Mouse (Mus musculus): ENCODE data around the gene Mllt6. TPM values are rescaled to one million over a fixed set of nuclear protein-coding genes. Genes with fewer than 3 reads are reported as not detected.
"Not testable (repeated sequence)": the region's sequence is repeated elsewhere in the genome, so short reads cannot be mapped to it uniquely, and the experiment has no call there.

Gene Mllt6
- total and polyA plus RNA-seq, 3 experiments, result 17.2 to 17.6 TPM; not detected in 1

- not testable (repeated sequence) for H3K79me2 ChIP-seq (ENCODE audit: control insufficient read depth, insufficient read depth, low read length, poor library complexity); H3K9ac ChIP-seq (ENCODE audit: control insufficient read depth, low read depth, low read length, poor library complexity, severe bottlenecking); H3K4me3 ChIP-seq (ENCODE audit: control insufficient read depth in 1 of 2, insufficient read depth in 1 of 2, low read depth in 2 of 2, low read length in 2 of 2); H3K27me3 ChIP-seq (ENCODE audit: control insufficient read depth in 1 of 2, insufficient read depth in 2 of 2, low read length in 2 of 2); H3K36me3 ChIP-seq (ENCODE audit: control insufficient read depth in 1 of 2, insufficient read depth in 2 of 2, low read length in 2 of 2); DNase-seq (ENCODE audit: low read depth, low spot score); H3K9me3 ChIP-seq (replicated peaks; ENCODE audit: insufficient read depth, low read length); H3K27ac ChIP-seq (ENCODE audit: control insufficient read depth, low read depth, low read length); H3K4me1 ChIP-seq (ENCODE audit: control insufficient read depth in 1 of 2, insufficient read depth in 2 of 2, low read length in 2 of 2)
- TF ChIP-seq ZNF384 (IDR thresholded peaks at IDR 0.05; ENCODE audit: low read depth, low read length), result peak; percentile 43
These were observed 14.7 kb upstream of the Mllt6 start for GRCm38 (mm10) chr11:97648541-97648940.

GRCm38 (mm10) chr11:97650341-97650740 is 12.9 kb upstream of the Mllt6 start:
- Histone ChIP-seq H3K4me3 (ENCODE audit: control insufficient read depth in 1 of 2, insufficient read depth in 1 of 2, low read depth in 2 of 2, low read length in 2 of 2) (no peak overlapping the region), H3K4me1 (ENCODE audit: control insufficient read depth in 1 of 2, insufficient read depth in 2 of 2, low read length in 2 of 2) (no peaks in the 10 kb centered on the region), H3K27ac (ENCODE audit: control insufficient read depth, low read depth, low read length) (no peak overlapping the region), H3K27me3 (ENCODE audit: control insufficient read depth in 1 of 2, insufficient read depth in 2 of 2, low read length in 2 of 2) (no peaks in the 10 kb centered on the region; a peak in 1 of 4 replicates), H3K9ac (ENCODE audit: control insufficient read depth, low read depth, low read length, poor library complexity, severe bottlenecking) (no peak overlapping the region), H3K36me3 (ENCODE audit: control insufficient read depth in 1 of 2, insufficient read depth in 2 of 2, low read length in 2 of 2) (no peaks in the 10 kb centered on the region), H3K79me2 (ENCODE audit: control insufficient read depth, insufficient read depth, low read length, poor library complexity) (no peaks in the 10 kb centered on the region), H3K9me3 (replicated peaks; ENCODE audit: insufficient read depth, low read length) (no peaks in the 10 kb centered on the region)
- TF ChIP-seq EP300 (IDR thresholded peaks at IDR 0.05; ENCODE audit: low read depth in 1 of 2, low read length in 2 of 2), result no peak
- no peak for TF ChIP-seq USF2 (IDR thresholded peaks at IDR 0.05; ENCODE audit: borderline replicate concordance in 1 of 2, insufficient read depth in 1 of 2, low read depth in 1 of 2, low read length in 2 of 2)
- TF ChIP-seq UBTF (IDR thresholded peaks at IDR 0.05; ENCODE audit: borderline replicate concordance, insufficient read depth, low read depth, low read length), result no peak
- TF ChIP-seq ZC3H11A (IDR thresholded peaks at IDR 0.05; ENCODE audit: low read depth, low read length), result no peak
- no peak for TF ChIP-seq GABPA (IDR thresholded peaks at IDR 0.05; ENCODE audit: low read depth, low read length)
- no peak for TF ChIP-seq MEF2A (IDR thresholded peaks at IDR 0.05; ENCODE audit: extremely low read depth, insufficient replicate concordance, low read depth, low read length, poor library complexity, severe bottlenecking)
- TF ChIP-seq MYB (IDR thresholded peaks at IDR 0.05; ENCODE audit: low read depth, low read length), result no peak
- TF ChIP-seq RAD21 (IDR thresholded peaks at IDR 0.05; ENCODE audit: low read depth, low read length), result no peak
- TF ChIP-seq NELFE (IDR thresholded peaks at IDR 0.05; ENCODE audit: low read depth, low read length), result no peak
- no peak for TF ChIP-seq POLR2AphosphoS2 (IDR thresholded peaks at IDR 0.05; ENCODE audit: low read length)
- TF ChIP-seq ELF1 (IDR thresholded peaks at IDR 0.05; ENCODE audit: low read depth, low read length), result no peak
- TF ChIP-seq CHD1 (IDR thresholded peaks at IDR 0.05; ENCODE audit: low read depth, low read length), result no peak
- TF ChIP-seq ZNF384 (IDR thresholded peaks at IDR 0.05; ENCODE audit: low read depth, low read length), result no peak
- no peak for TF ChIP-seq HCFC1 (IDR thresholded peaks at IDR 0.05; ENCODE audit: low read depth, low read length)
- TF ChIP-seq GATA1 (IDR thresholded peaks at IDR 0.05; ENCODE audit: low read depth, low read length), result no peak
- TF ChIP-seq SIN3A (IDR thresholded peaks at IDR 0.05; ENCODE audit: low read length), result no peak
- TF ChIP-seq CHD2 (IDR thresholded peaks at IDR 0.05; ENCODE audit: low read length), result no peak
- DNase-seq (ENCODE audit: low read depth, low spot score), result no peak

Data from MEL (cell line).